Mouse (Mus musculus) forebrain, embryonic 13.5 days (tissue): Measurements from ENCODE around the gene Slc9a3r2. TPM values are rescaled to one million over a fixed set of nuclear protein-coding genes. Genes with fewer than 3 reads are reported as not detected.
A peak's percentile ranks its signal among the peaks of the same experiment; 100 is the strongest.

Experiments
- ATAC-seq: fragments of 200-750 bp; cut with Nextera tagmentation; 2 replicates; pipeline ENCODE4 v1.8.0; 2017
- H3K27ac ChIP-seq: fragments of 300-500 bp; sonication (generic); 2 replicates; pipeline ENCODE4 v1.5.1; 2015; ENCODE audit warnings: inconsistent platforms, mild to moderate bottlenecking, moderate library complexity
- H3K27me3 ChIP-seq: fragments of 300-500 bp; sonication (generic); 2 replicates; pipeline ENCODE4 v1.6.1; 2015; ENCODE audit warnings: mild to moderate bottlenecking, inconsistent platforms
- H3K36me3 ChIP-seq: fragments of 300-500 bp; sonication (generic); 2 replicates; pipeline ENCODE4 v1.6.1; 2015; ENCODE audit warnings: mild to moderate bottlenecking, inconsistent platforms; ENCODE audit not compliant: poor library complexity, severe bottlenecking
- H3K4me1 ChIP-seq: fragments of 300-500 bp; sonication (generic); 2 replicates; pipeline ENCODE4 v1.6.1; 2015; ENCODE audit warnings: inconsistent platforms
- H3K4me2 ChIP-seq: fragments of 300-500 bp; sonication (generic); 2 replicates; pipeline ENCODE4 v1.6.1; 2015; ENCODE audit warnings: inconsistent platforms, mild to moderate bottlenecking, moderate library complexity
- H3K4me3 ChIP-seq: fragments of 300-500 bp; sonication (generic); 2 replicates; pipeline ENCODE4 v1.5.1; 2015; ENCODE audit warnings: mild to moderate bottlenecking, inconsistent platforms
- H3K9ac ChIP-seq: fragments of 300-500 bp; sonication (generic); 2 replicates; pipeline ENCODE4 v1.6.1; 2015; ENCODE audit warnings: mild to moderate bottlenecking, inconsistent platforms
- H3K9me3 ChIP-seq: fragments of 300-500 bp; sonication (generic); replicated peaks from 2 replicates; pipeline ENCODE4 v1.6.1; 2016; ENCODE audit warnings: inconsistent platforms
- WGBS: fragments of 180-500 bp; shearing (Covaris S2); methylation state at CpG from one replicate; pipeline ENCODE4 v1.1.7; 2015; 5-methylcytosine and 5-hydroxymethylcytosine counted together
- polyA plus RNA-seq: library from polyadenylated mRNA; unstranded; fragments of >200 nt; fragmentation: Nextera tagmentation; extraction: Ambion mirVana; gene quantifications from 2 replicates; pipeline ENCODE4 v1.2.1, GENCODE M21; 2015

Gene Slc9a3r2
- polyA plus RNA-seq, 1 experiment from 2014 or later = 16.0 TPM

- Histone ChIP-seq H3K27me3 (peaks cover 51% of the 10 kb centered on the region), H3K4me2 (peak within 1 kb of the TSS; percentile 64), H3K36me3 (no peaks in the 10 kb centered on the region), H3K4me3 (peak within 1 kb of the TSS; percentile 39), H3K27ac (no peak within 1 kb of the TSS), H3K9ac (peak within 1 kb of the TSS; percentile 60), H3K9me3 (no peaks in the 10 kb centered on the region), H3K4me1 (peaks cover 14% of the 10 kb centered on the region)
- 0 out of 2 replicates have a peak, but pooled peaks have one; percentile 21 for ATAC-seq
- 2% methylated on average over 47 of the region's 47 CpGs for whole genome bisulfite sequencing
Observed at GRCm38 (mm10) chr17:24658017-24658758, 8.1 kb upstream of the Slc9a3r2 start, which contains the start of gene Npw. Gene Npw (minus strand): TSS chr17:24658457.

GRCm38 (mm10) chr17:24654969-24655368, 4.8 kb upstream of the Slc9a3r2 start:
- Histone ChIP-seq H3K36me3 (no peaks in the 10 kb centered on the region), H3K4me3 (no peak overlapping the region), H3K27me3 (peaks cover 66% of the 10 kb centered on the region), H3K4me2 (no peak overlapping the region), H3K27ac (no peak overlapping the region), H3K4me1 (peaks cover 20% of the 10 kb centered on the region), H3K9me3 (no peaks in the 10 kb centered on the region), H3K9ac (no peak overlapping the region)
- WGBS = 78% methylated on average over 4 of the region's 4 CpGs
- no peak for ATAC-seq

- Histone ChIP-seq H3K4me1 (peaks cover 27% of the 10 kb centered on the region), H3K4me2 (peak overlapping the region; percentile 55), H3K36me3 (no peaks in the 10 kb centered on the region), H3K27me3 (peaks cover 65% of the 10 kb centered on the region), H3K27ac (no peak overlapping the region), H3K9me3 (no peaks in the 10 kb centered on the region), H3K4me3 (peak overlapping the region; percentile 21), H3K9ac (no peak overlapping the region)
- ATAC-seq = peak; percentile 62; the same call in 1 of the 2 replicates
- WGBS = 6% methylated on average over 19 of the region's 19 CpGs
Observed at GRCm38 (mm10) chr17:24653967-24654710, 4.0 kb upstream of the Slc9a3r2 start.

DNA sequence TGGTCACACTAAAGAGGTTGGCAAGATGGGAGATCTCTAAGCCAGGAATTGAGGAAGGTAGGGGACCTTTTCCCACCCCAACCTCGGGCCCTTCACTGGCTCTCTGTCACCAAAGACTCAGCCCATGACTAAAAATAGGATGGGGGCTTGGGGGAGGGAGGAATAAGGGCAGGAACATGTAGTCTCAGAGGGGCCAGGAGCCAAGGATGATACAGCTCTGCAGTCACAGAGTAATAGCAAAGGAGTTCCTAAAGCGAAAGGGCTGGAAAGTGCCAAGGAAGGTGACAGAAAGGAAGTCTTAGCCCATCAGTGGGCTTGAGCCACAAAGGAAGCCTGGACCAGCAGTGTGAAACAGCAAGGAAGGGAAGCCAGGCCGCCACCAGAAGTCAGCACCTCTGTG, 1.7 kb upstream of the Slc9a3r2 start:
- no peak overlapping the region for H3K9ac ChIP-seq
- 76% methylated on average over 3 of the region's 3 CpGs for WGBS
- peaks cover 52% of the 10 kb centered on the region for H3K27me3 ChIP-seq
- no peaks in the 10 kb centered on the region for H3K36me3 ChIP-seq
- peaks cover 17% of the 10 kb centered on the region for H3K4me1 ChIP-seq
- H3K4me2 ChIP-seq = no peak overlapping the region
- no peaks in the 10 kb centered on the region for H3K9me3 ChIP-seq
- no peak for ATAC-seq
- H3K4me3 ChIP-seq = no peak overlapping the region
- H3K27ac ChIP-seq = no peak overlapping the region

DNA sequence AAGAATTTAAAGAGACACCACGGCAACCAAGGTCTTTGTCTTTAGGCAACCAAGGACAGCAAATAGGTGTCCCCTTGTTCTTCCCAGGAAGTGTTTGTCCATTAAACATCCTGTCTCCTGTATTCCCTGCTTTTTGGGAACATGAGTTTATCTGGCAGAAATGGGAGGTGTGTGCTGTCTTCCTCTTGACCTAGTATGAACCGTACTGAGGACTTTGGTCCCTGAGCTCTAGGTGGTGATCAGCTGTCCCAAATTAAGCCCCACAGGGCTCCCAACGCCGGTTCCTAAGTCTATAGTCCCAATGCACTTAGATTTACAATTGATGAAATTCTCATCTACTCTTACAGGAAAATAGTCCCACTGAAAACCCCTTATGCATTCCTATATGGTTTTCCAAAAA, 639 bp upstream of the Slc9a3r2 start:
- H3K27ac ChIP-seq = no peak overlapping the region
- no peaks in the 10 kb centered on the region for H3K9me3 ChIP-seq
- H3K9ac ChIP-seq = peak overlapping the region; percentile 82; the same call in 1 of the 2 replicates
- H3K36me3 ChIP-seq = no peaks in the 10 kb centered on the region
- 74% methylated on average over 4 of the region's 4 CpGs for WGBS
- H3K4me2 ChIP-seq = peak overlapping the region; percentile 98
- H3K4me3 ChIP-seq = 0 out of 2 replicates have a peak overlapping the region, but pooled peaks have one; percentile 63
- no peak for ATAC-seq
- H3K4me1 ChIP-seq = peaks cover 17% of the 10 kb centered on the region
- peaks cover 41% of the 10 kb centered on the region for H3K27me3 ChIP-seq

DNA sequence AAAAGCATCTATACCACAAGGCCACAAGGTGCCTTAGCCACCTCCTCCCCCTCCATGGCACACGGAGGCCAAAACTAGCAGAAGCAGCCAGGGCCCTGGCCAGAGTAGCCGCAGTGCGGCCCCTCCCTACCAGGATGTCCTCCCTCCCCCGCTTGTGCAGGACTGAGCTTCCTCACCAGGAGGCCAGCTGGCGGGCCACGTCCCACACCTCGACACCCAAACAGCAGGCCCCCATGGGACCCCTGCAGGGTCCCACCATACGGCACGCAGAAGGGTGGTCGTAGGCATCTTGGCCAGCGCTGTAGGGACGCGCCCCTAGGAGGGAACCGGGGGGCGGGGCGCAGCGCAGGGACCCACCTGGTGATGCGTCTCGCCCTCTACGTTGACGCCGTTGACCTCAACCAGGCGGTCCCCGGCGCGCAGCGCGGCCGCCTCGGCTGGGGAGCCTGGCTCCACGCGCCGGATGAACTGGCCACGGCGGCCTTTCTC, 502 bp downstream of the Slc9a3r2 start:
- peak overlapping the region; percentile 63 for H3K4me3 ChIP-seq
- 0 out of 2 replicates have a peak overlapping the region, but pooled peaks have one; percentile 22 for H3K27ac ChIP-seq
- peaks cover 17% of the 10 kb centered on the region for H3K4me1 ChIP-seq
- H3K36me3 ChIP-seq = no peaks in the 10 kb centered on the region
- H3K9ac ChIP-seq = peak overlapping the region; percentile 82
- H3K27me3 ChIP-seq = peaks cover 41% of the 10 kb centered on the region
- H3K9me3 ChIP-seq = no peaks in the 10 kb centered on the region
- peak overlapping the region; percentile 98 for H3K4me2 ChIP-seq
- 0 out of 2 replicates have a peak, but pooled peaks have one; percentile 28 for ATAC-seq
- 2% methylated on average over 35 of the region's 35 CpGs for WGBS

- Histone ChIP-seq H3K27me3 (peaks cover 41% of the 10 kb centered on the region), H3K9ac (no peak overlapping the region)
Observed at GRCm38 (mm10) chr17:24648731-24649377, 1.3 kb downstream of the Slc9a3r2 start.

GRCm38 (mm10) chr17:24647493-24647892, 2.6 kb downstream of the Slc9a3r2 start:
- ATAC-seq = no peak
- no peaks in the 10 kb centered on the region for H3K9me3 ChIP-seq
- peaks cover 13% of the 10 kb centered on the region for H3K4me1 ChIP-seq
- H3K4me3 ChIP-seq = no peak overlapping the region
- 0 out of 2 replicates have a peak overlapping the region, but pooled peaks have one; percentile 6 for H3K9ac ChIP-seq
- H3K27ac ChIP-seq = peak overlapping the region; percentile 12; the same call in 1 of the 2 replicates
- 85% methylated on average over 11 of the region's 11 CpGs for WGBS
- H3K36me3 ChIP-seq = no peaks in the 10 kb centered on the region
- peaks cover 41% of the 10 kb centered on the region for H3K27me3 ChIP-seq
- no peak overlapping the region for H3K4me2 ChIP-seq

More at GRCm38 (mm10) chr17:24648731-24649377, 1.3 kb downstream of the Slc9a3r2 start:
- Histone ChIP-seq H3K4me2 (peak overlapping the region; percentile 98), H3K27ac (no peak overlapping the region), H3K4me3 (no peak overlapping the region; the same call in 1 of the 2 replicates), H3K36me3 (no peaks in the 10 kb centered on the region), H3K4me1 (peaks cover 16% of the 10 kb centered on the region), H3K9me3 (no peaks in the 10 kb centered on the region)
- WGBS = 70% methylated on average over 10 of the region's 10 CpGs
- no peak for ATAC-seq

DNA sequence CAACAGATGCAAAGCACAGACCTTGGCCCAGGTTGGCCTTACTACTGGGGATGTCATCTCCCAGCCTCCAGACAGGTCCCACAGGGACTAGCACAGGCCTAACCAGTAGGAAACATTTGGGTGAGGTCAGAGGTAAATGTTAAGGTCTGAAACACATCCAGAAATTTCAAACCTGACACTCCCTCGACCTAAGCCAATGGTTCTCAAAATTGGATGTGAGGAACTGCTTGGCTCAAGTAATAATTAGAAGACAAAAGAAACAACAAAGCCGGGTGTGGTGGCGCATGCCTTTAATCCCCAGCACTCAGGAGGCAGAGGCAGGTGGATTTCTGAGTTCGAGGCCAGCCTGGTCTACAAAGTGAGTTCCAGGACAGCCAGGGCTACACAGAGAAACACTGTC, 3.7 kb downstream of the Slc9a3r2 start:
- Histone ChIP-seq H3K4me3 (no peak overlapping the region), H3K9me3 (no peaks in the 10 kb centered on the region), H3K27ac (no peak overlapping the region), H3K9ac (no peak overlapping the region), H3K27me3 (peaks cover 31% of the 10 kb centered on the region), H3K4me2 (no peak overlapping the region), H3K4me1 (peaks cover 13% of the 10 kb centered on the region), H3K36me3 (no peaks in the 10 kb centered on the region)
- 86% methylated on average over 4 of the region's 4 CpGs for WGBS
- ATAC-seq = no peak

DNA sequence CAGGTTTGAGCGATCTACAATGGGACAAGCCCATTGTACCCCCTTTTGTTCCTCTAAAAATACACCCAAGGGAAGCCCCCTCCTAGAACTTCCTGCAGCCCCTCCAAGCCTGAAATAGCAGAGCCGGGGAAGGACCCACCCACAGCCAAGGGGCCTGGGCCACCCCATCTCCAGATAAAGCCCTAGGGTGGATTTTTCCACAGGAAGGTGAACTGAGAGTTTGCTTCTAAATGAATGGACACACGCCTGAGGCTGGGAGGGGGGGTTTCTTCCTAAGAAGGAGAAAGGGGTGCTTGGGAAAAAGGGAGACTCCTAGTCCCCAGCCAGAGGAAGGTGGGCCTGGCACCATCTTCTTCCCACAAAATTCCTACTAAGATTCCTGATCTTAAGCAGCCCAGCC, 4.2 kb downstream of the Slc9a3r2 start:
- Histone ChIP-seq H3K4me1 (peaks cover 13% of the 10 kb centered on the region), H3K4me2 (no peak overlapping the region), H3K9me3 (no peaks in the 10 kb centered on the region), H3K27ac (no peak overlapping the region), H3K9ac (no peak overlapping the region), H3K4me3 (no peak overlapping the region), H3K27me3 (peaks cover 27% of the 10 kb centered on the region), H3K36me3 (no peaks in the 10 kb centered on the region)
- 85% methylated on average over 3 of the region's 3 CpGs for WGBS
- ATAC-seq = no peak

GRCm38 (mm10) chr17:24644875-24645721, 5.0 kb downstream of the Slc9a3r2 start:
- ATAC-seq = no peak
- Histone ChIP-seq H3K27me3 (peaks cover 19% of the 10 kb centered on the region), H3K36me3 (no peaks in the 10 kb centered on the region), H3K4me3 (no peak overlapping the region), H3K27ac (no peak overlapping the region), H3K9me3 (no peaks in the 10 kb centered on the region), H3K4me1 (peaks cover 9% of the 10 kb centered on the region), H3K4me2 (no peak overlapping the region), H3K9ac (no peak overlapping the region; the same call in 1 of the 2 replicates)
- WGBS = 83% methylated on average over 9 of the region's 9 CpGs
